8 mouse cellular contexts compared by ENCODE assay signal in the genomic region with DNA sequence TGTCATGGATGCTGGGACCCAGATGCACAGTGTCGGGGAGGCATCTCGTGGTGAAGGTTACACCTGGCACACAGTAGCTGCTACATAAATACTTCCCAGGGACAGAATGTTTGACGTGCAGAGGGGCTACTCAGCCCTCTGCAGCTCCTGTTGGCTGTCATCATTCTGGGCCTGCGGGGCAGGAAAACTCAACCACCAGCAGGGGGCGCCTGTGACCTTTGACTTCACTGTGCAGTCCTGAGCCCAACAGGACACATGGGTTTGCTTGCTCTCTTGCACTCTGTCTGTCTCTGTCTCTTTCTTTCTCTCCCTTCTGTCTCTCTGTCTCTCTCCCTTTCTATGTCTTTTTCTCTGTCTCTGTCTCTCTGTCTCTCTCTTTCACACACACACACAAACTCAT.
DNase-seq lines count a peak whose midpoint lies in the region; TF ChIP-seq lines count a peak whose summit lies in the region.

No protein-coding gene starts in this region.

- H3K4me1 ChIP-seq in bone marrow macrophage, adult 2 months (ENCODE audit: control insufficient read depth, insufficient read depth, low read length) = no peaks in the 10 kb centered on the region
- no peaks in the 10 kb centered on the region for H3K4me1 ChIP-seq in embryonic fibroblast, embryonic 13.5 days (ENCODE audit: control insufficient read depth, insufficient read depth, low read length)

- H3K4me3 ChIP-seq in bone marrow macrophage, adult 2 months (ENCODE audit: insufficient read depth, low read length) = no peak overlapping the region
- H3K4me3 ChIP-seq in embryonic fibroblast, embryonic 13.5 days (ENCODE audit: insufficient read depth, low read length) = no peak overlapping the region

- intact Hi-C loops in heart, postnatal 10 days (cut with DNase I) = loop anchor here (1.0 to 2.0 kb wide), 3 partner anchors 117 to 257 kb away; no protein-coding TSS in a partner anchor

- no peak for TF ChIP-seq POLR2A in bone marrow macrophage, adult 2 months (IDR thresholded peaks at IDR 0.05; ENCODE audit: borderline replicate concordance, low read depth, low read length)
- no peak for TF ChIP-seq POLR2A in embryonic fibroblast, embryonic 13.5 days (IDR thresholded peaks at IDR 0.05; ENCODE audit: low read depth, low read length)

- DNase-seq in CD4-positive, CD25-positive, alpha-beta regulatory T cell, adult 2 months (ENCODE audit: low read depth, low spot score) = peak; percentile 88
- peak; percentile 82 to 89 for DNase-seq in heart, postnatal 10 days
- DNase-seq in large intestine, adult 2 months (ENCODE audit: low read depth, low spot score) = peak; percentile 24
- DNase-seq in lung, adult 18-20 months = peak; percentile 58 to 62
- DNase-seq in ovary, adult 18-20 months (ENCODE audit: low spot score) = peak; percentile 40
- DNase-seq in thymus, postnatal 0 days (ENCODE audit: low spot score) = peak; percentile 87

- H3K27ac ChIP-seq in bone marrow macrophage, adult 2 months (ENCODE audit: insufficient read depth, low read depth, low read length) = no peak overlapping the region
- no peak overlapping the region for H3K27ac ChIP-seq in embryonic fibroblast, embryonic 13.5 days (ENCODE audit: insufficient read depth, low read length)

- WGBS in large intestine, adult 2 months = 18% methylated on average over 5 of the region's 5 CpGs

- TF ChIP-seq CTCF in bone marrow macrophage, adult 2 months (IDR thresholded peaks at IDR 0.05; ENCODE audit: low read depth, low read length) = peak; percentile 64
- peak; percentile 69 for TF ChIP-seq CTCF in embryonic fibroblast, embryonic 13.5 days (IDR thresholded peaks at IDR 0.05; ENCODE audit: borderline replicate concordance, insufficient read depth, low read length)

Comparison
In these comparisons a context has a peak if more than half of its experiments do, and no peak if none do; other contexts are left out.
1. DNase-seq: peak in every context shown above with its lines; median percentile 88 in CD4-positive, CD25-positive, alpha-beta regulatory T cell, adult 2 months; 87 in thymus, postnatal 0 days; 86 in heart, postnatal 10 days; 60 in lung, adult 18-20 months; 40 in ovary, adult 18-20 months; 24 in large intestine, adult 2 months.